Mouse (Mus musculus): ENCODE results near the gene Iqcf3.

DNA sequence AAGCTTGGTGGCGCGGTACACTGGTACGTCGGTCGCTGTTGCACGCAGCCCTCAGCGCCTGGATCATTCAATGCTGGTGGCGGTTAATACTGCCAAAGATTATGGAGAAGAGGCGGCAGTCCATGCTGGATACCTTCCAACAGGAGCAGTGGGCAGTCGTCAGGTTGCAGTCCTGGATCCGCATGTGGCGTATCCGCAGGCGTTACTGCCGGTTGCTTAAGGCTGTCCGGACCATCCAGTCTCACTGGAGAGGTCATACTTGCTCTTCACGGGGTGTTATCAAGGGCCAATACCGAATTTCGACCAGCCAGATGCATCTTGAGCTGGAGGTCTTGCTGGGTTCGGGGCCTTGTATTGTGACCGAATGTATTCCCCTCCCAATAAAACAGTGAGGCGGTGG lies 59.6 kb downstream of the Iqcf3 start:
- no peak for TF ChIP-seq EP300 (IDR thresholded peaks at IDR 0.05; ENCODE audit: low read depth)
- TF ChIP-seq CTCF (IDR thresholded peaks at IDR 0.05; ENCODE audit: low read depth), result no peak

All from liver, postnatal 0 days (tissue).